Mouse (Mus musculus): Measurements from ENCODE around the gene Crtac1. TPM values are rescaled to one million over a fixed set of nuclear protein-coding genes. Genes with fewer than 3 reads are reported as not detected.

Gene Crtac1
- total and polyA plus RNA-seq, 3 experiments, result 0.15 TPM; not detected in 2

DNA sequence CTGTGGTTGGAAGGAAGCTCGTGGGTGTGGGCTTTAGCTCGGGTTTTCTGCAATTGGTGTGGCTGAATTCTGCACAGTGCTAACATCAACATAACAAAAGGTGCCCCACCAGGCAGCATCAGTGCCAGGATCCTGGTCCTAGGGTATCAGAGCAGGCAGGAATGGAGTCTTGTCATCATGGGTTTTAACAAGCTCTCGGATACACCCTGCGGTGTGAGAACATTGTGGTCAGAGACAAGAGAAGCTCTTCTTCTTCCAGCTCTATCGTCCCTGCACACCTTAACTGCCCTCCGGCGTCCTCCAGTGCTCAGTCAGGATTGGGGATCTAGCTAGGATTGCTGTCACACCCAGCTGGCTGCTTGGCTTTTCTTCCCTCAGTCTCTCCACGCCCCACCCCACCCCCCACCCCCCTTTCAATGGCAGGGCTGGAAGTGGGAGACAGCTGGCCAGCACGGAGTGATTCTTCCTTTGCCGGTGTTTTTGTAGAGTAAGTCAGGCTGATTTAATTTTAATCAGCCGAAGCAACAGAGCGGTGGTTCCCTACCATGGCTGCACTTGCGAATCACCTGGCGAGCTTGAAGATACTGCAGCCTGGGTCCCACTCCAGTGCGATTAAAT, 46.5 kb downstream of the Crtac1 start:
- no peak for DNase-seq (ENCODE audit: low read depth, low spot score)
- Histone ChIP-seq H3K27ac (ENCODE audit: control insufficient read depth, low read depth, low read length) (no peak overlapping the region), H3K4me1 (ENCODE audit: control insufficient read depth in 1 of 2, insufficient read depth in 2 of 2, low read length in 2 of 2) (no peaks in the 10 kb centered on the region), H3K9ac (ENCODE audit: control insufficient read depth, low read depth, low read length, poor library complexity, severe bottlenecking) (no peak overlapping the region), H3K36me3 (ENCODE audit: control insufficient read depth in 1 of 2, insufficient read depth in 2 of 2, low read length in 2 of 2) (no peaks in the 10 kb centered on the region), H3K9me3 (replicated peaks; ENCODE audit: insufficient read depth, low read length) (no peaks in the 10 kb centered on the region), H3K27me3 (ENCODE audit: control insufficient read depth in 1 of 2, insufficient read depth in 2 of 2, low read length in 2 of 2) (no peaks in the 10 kb centered on the region), H3K79me2 (ENCODE audit: control insufficient read depth, insufficient read depth, low read length, poor library complexity) (no peaks in the 10 kb centered on the region), H3K4me3 (ENCODE audit: control insufficient read depth in 1 of 2, insufficient read depth in 1 of 2, low read depth in 2 of 2, low read length in 2 of 2) (no peak overlapping the region)
- no peak for TF ChIP-seq RCOR1 (IDR thresholded peaks at IDR 0.05; ENCODE audit: low read depth, low read length)

- Histone ChIP-seq H3K4me1 (ENCODE audit: control insufficient read depth in 1 of 2, insufficient read depth in 2 of 2, low read length in 2 of 2) (no peaks in the 10 kb centered on the region), H3K36me3 (ENCODE audit: control insufficient read depth in 1 of 2, insufficient read depth in 2 of 2, low read length in 2 of 2) (no peaks in the 10 kb centered on the region)
These were observed 50.6 kb downstream of the Crtac1 start for GRCm38 (mm10) chr19:42380981-42381373.

GRCm38 (mm10) chr19:42380321-42380980, 51.1 kb downstream of the Crtac1 start:
- Histone ChIP-seq H3K9me3 (replicated peaks; ENCODE audit: insufficient read depth, low read length) (no peaks in the 10 kb centered on the region), H3K4me3 (ENCODE audit: control insufficient read depth in 1 of 2, insufficient read depth in 1 of 2, low read depth in 2 of 2, low read length in 2 of 2) (no peak overlapping the region), H3K27ac (ENCODE audit: control insufficient read depth, low read depth, low read length) (no peak overlapping the region), H3K79me2 (ENCODE audit: control insufficient read depth, insufficient read depth, low read length, poor library complexity) (no peaks in the 10 kb centered on the region), H3K36me3 (ENCODE audit: control insufficient read depth in 1 of 2, insufficient read depth in 2 of 2, low read length in 2 of 2) (no peaks in the 10 kb centered on the region), H3K4me1 (ENCODE audit: control insufficient read depth in 1 of 2, insufficient read depth in 2 of 2, low read length in 2 of 2) (no peaks in the 10 kb centered on the region), H3K9ac (ENCODE audit: control insufficient read depth, low read depth, low read length, poor library complexity, severe bottlenecking) (no peak overlapping the region), H3K27me3 (ENCODE audit: control insufficient read depth in 1 of 2, insufficient read depth in 2 of 2, low read length in 2 of 2) (no peaks in the 10 kb centered on the region)
- DNase-seq (ENCODE audit: low read depth, low spot score), result no peak
- TF ChIP-seq ETS1 (IDR thresholded peaks at IDR 0.05; ENCODE audit: low read depth, low read length), result no peak
- TF ChIP-seq RAD21 (IDR thresholded peaks at IDR 0.05; ENCODE audit: low read depth, low read length), result no peak
- TF ChIP-seq RCOR1 (IDR thresholded peaks at IDR 0.05; ENCODE audit: low read depth, low read length), result no peak
- no peak for TF ChIP-seq MYC (IDR thresholded peaks at IDR 0.05; ENCODE audit: low read depth, low read length)
- TF ChIP-seq BHLHE40 (IDR thresholded peaks at IDR 0.05; ENCODE audit: borderline replicate concordance, low read depth, low read length), result no peak
- TF ChIP-seq SMC3 (IDR thresholded peaks at IDR 0.05; ENCODE audit: low read depth, low read length), result no peak
- no peak for TF ChIP-seq UBTF (IDR thresholded peaks at IDR 0.05; ENCODE audit: borderline replicate concordance, insufficient read depth, low read depth, low read length)
- no peak for TF ChIP-seq ZC3H11A (IDR thresholded peaks at IDR 0.05; ENCODE audit: low read depth, low read length)
- TF ChIP-seq TCF12 (IDR thresholded peaks at IDR 0.05; ENCODE audit: low read depth, low read length), result no peak
- TF ChIP-seq NRF1 (IDR thresholded peaks at IDR 0.05; ENCODE audit: insufficient read depth, low read depth, low read length, poor library complexity, severe bottlenecking), result no peak
- TF ChIP-seq TBP (IDR thresholded peaks at IDR 0.05; ENCODE audit: low read depth, low read length), result no peak
- no peak for TF ChIP-seq CHD2 (IDR thresholded peaks at IDR 0.05; ENCODE audit: low read length)
- TF ChIP-seq E2F4 (IDR thresholded peaks at IDR 0.05; ENCODE audit: borderline replicate concordance, low read depth, low read length), result no peak
- no peak for TF ChIP-seq MAX (IDR thresholded peaks at IDR 0.05; ENCODE audit: low read length)
- no peak for TF ChIP-seq MYB (IDR thresholded peaks at IDR 0.05; ENCODE audit: low read depth, low read length)
- TF ChIP-seq EP300 (IDR thresholded peaks at IDR 0.05; ENCODE audit: low read depth in 1 of 2, low read length in 2 of 2), result no peak
- no peak for TF ChIP-seq KAT2A (conservative IDR thresholded peaks at IDR 0.05; ENCODE audit: low read depth, low read length)
- no peak for TF ChIP-seq TAL1 (IDR thresholded peaks at IDR 0.05; ENCODE audit: low read length)
- TF ChIP-seq ELF1 (IDR thresholded peaks at IDR 0.05; ENCODE audit: low read depth, low read length), result no peak
- TF ChIP-seq ZKSCAN1 (IDR thresholded peaks at IDR 0.05; ENCODE audit: low read depth, low read length), result no peak

More at GRCm38 (mm10) chr19:42380981-42381373, 50.6 kb downstream of the Crtac1 start:
- no peak overlapping the region for H3K9ac ChIP-seq (ENCODE audit: control insufficient read depth, low read depth, low read length, poor library complexity, severe bottlenecking)
- H3K4me3 ChIP-seq (ENCODE audit: control insufficient read depth in 1 of 2, insufficient read depth in 1 of 2, low read depth in 2 of 2, low read length in 2 of 2), result no peak overlapping the region
- H3K9me3 ChIP-seq (replicated peaks; ENCODE audit: insufficient read depth, low read length), result no peaks in the 10 kb centered on the region
- no peaks in the 10 kb centered on the region for H3K27me3 ChIP-seq (ENCODE audit: control insufficient read depth in 1 of 2, insufficient read depth in 2 of 2, low read length in 2 of 2)
- no peak for DNase-seq (ENCODE audit: low read depth, low spot score)
- no peak overlapping the region for H3K27ac ChIP-seq (ENCODE audit: control insufficient read depth, low read depth, low read length)
- no peak for TF ChIP-seq SIN3A (IDR thresholded peaks at IDR 0.05; ENCODE audit: low read length)
- TF ChIP-seq CHD1 (IDR thresholded peaks at IDR 0.05; ENCODE audit: low read depth, low read length), result no peak
- TF ChIP-seq GABPA (IDR thresholded peaks at IDR 0.05; ENCODE audit: low read depth, low read length), result no peak
- TF ChIP-seq JUND (IDR thresholded peaks at IDR 0.05; ENCODE audit: low read depth, low read length), result no peak
- TF ChIP-seq MYC (IDR thresholded peaks at IDR 0.05; ENCODE audit: low read depth, low read length), result no peak
- TF ChIP-seq ZC3H11A (IDR thresholded peaks at IDR 0.05; ENCODE audit: low read depth, low read length), result no peak
- TF ChIP-seq MXI1 (IDR thresholded peaks at IDR 0.05; ENCODE audit: low read depth, low read length), result no peak
- TF ChIP-seq BHLHE40 (IDR thresholded peaks at IDR 0.05; ENCODE audit: borderline replicate concordance, low read depth, low read length), result no peak
- no peak for TF ChIP-seq KAT2A (conservative IDR thresholded peaks at IDR 0.05; ENCODE audit: low read depth, low read length)
- TF ChIP-seq GATA1 (IDR thresholded peaks at IDR 0.05; ENCODE audit: low read depth, low read length), result no peak
- no peak for TF ChIP-seq MYB (IDR thresholded peaks at IDR 0.05; ENCODE audit: low read depth, low read length)
- TF ChIP-seq USF2 (IDR thresholded peaks at IDR 0.05; ENCODE audit: borderline replicate concordance in 1 of 2, insufficient read depth in 1 of 2, low read depth in 1 of 2, low read length in 2 of 2), result no peak
- TF ChIP-seq ZMIZ1 (IDR thresholded peaks at IDR 0.05; ENCODE audit: low read depth, low read length), result no peak
- no peak for TF ChIP-seq UBTF (IDR thresholded peaks at IDR 0.05; ENCODE audit: borderline replicate concordance, insufficient read depth, low read depth, low read length)
- no peak for TF ChIP-seq RCOR1 (IDR thresholded peaks at IDR 0.05; ENCODE audit: low read depth, low read length)
- H3K79me2 ChIP-seq (ENCODE audit: control insufficient read depth, insufficient read depth, low read length, poor library complexity), result no peaks in the 10 kb centered on the region

All from MEL (cell line).